Mouse (Mus musculus): Measurements from ENCODE around the gene Crim1. TPM values are rescaled to one million over a fixed set of nuclear protein-coding genes. Genes with fewer than 3 reads are reported as not detected.

The Crim1 gene
- polyA plus RNA-seq, 1 experiment from 2014 or later, result 9.4 TPM

DNA sequence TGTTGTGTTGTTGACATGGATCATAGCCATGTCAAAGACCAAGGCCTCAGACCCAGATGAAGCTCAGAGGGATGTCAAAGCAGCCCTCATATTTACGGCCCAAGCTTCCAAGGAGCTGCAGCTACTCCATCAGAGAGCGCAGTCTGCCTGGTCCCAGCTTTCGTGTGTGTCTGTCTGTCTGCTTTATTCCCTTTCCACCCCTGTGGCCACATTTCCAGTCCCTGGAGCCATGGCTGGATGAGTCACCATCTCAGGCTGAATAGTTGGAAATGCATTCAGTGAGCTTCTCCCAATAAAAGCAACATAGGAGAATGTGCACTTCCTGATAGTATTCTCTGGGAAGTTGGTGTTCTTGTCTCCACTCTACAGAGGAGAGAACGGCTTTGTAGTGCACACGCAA, 3.9 kb upstream of the Crim1 start:
- no peak for ATAC-seq (ENCODE audit: low FRiP score, low TSS enrichment)
- H3K27ac ChIP-seq (ENCODE audit: low read depth, low read length), result no peak overlapping the region
- no peaks in the 10 kb centered on the region for H3K36me3 ChIP-seq (ENCODE audit: control insufficient read depth, insufficient read depth, low read length)
- no peak overlapping the region for H3K9ac ChIP-seq (ENCODE audit: low read depth, low read length)
- WGBS, result 91% methylated on average over 5 of the region's 5 CpGs
- H3K9me3 ChIP-seq (ENCODE audit: control insufficient read depth, low read length), result no peaks in the 10 kb centered on the region
- H3K4me2 ChIP-seq (replicated peaks; ENCODE audit: low read depth, low read length), result no peak overlapping the region
- no peaks in the 10 kb centered on the region for H3K27me3 ChIP-seq (ENCODE audit: control insufficient read depth, insufficient read depth, low read length)
- H3K4me1 ChIP-seq (ENCODE audit: control insufficient read depth, insufficient read depth, low read length), result no peaks in the 10 kb centered on the region; the same call in 1 of the 2 replicates
- H3K4me3 ChIP-seq (ENCODE audit: low read length), result no peak overlapping the region

DNA sequence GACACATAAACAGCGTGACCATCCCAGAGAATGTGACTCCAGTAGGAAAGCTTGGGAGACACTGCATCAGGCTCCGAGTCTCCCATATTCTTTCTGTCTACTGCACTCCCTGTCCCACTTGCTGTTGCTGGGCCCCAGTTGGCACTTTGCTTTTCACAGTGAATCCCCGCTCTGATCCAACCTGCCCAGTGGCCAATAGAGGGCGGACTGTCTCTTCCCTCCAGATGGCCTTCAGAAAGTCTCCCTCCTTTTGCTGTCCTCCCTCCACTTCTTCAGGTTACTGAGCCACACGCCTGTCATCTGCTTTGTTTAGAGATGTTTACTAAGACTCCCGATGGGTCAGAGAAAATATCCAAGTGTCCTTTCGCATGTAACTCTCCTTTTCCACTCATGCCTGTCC, 2.9 kb upstream of the Crim1 start:
- no peaks in the 10 kb centered on the region for H3K9me3 ChIP-seq (ENCODE audit: control insufficient read depth, low read length)
- no peak overlapping the region for H3K27ac ChIP-seq (ENCODE audit: low read depth, low read length)
- H3K27me3 ChIP-seq (ENCODE audit: control insufficient read depth, insufficient read depth, low read length), result no peaks in the 10 kb centered on the region
- H3K4me3 ChIP-seq (ENCODE audit: low read length), result no peak overlapping the region
- WGBS, result 23% methylated on average over 7 of the region's 7 CpGs
- no peak for ATAC-seq (ENCODE audit: low FRiP score, low TSS enrichment)
- no peaks in the 10 kb centered on the region for H3K36me3 ChIP-seq (ENCODE audit: control insufficient read depth, insufficient read depth, low read length)
- H3K4me1 ChIP-seq (ENCODE audit: control insufficient read depth, insufficient read depth, low read length), result no peaks in the 10 kb centered on the region; the same call in 1 of the 2 replicates
- H3K9ac ChIP-seq (ENCODE audit: low read depth, low read length), result no peak overlapping the region
- no peak overlapping the region for H3K4me2 ChIP-seq (replicated peaks; ENCODE audit: low read depth, low read length)

DNA sequence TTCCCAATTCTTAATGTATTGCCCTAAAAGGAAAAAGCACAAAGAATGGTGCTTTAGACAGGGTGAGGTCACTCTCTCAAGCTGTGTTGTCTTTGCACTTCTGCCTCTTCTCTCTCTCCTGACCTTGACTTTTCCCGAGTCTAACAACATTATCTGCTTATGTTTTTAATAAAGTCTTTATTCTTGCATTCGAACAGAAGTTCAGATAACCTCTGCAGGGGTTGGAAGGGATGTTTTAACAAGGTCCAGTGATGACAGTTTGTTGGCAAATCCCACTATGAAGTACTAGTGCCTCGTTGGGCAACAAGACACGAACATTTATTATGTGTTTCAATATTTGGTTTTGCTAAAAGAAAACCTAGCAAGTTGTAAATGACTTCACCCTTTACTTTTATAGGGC, 1.9 kb upstream of the Crim1 start:
- Histone ChIP-seq H3K36me3 (ENCODE audit: control insufficient read depth, insufficient read depth, low read length) (no peaks in the 10 kb centered on the region), H3K4me2 (replicated peaks; ENCODE audit: low read depth, low read length) (no peak overlapping the region), H3K9ac (ENCODE audit: low read depth, low read length) (no peak overlapping the region), H3K27me3 (ENCODE audit: control insufficient read depth, insufficient read depth, low read length) (no peaks in the 10 kb centered on the region), H3K9me3 (ENCODE audit: control insufficient read depth, low read length) (no peaks in the 10 kb centered on the region), H3K27ac (ENCODE audit: low read depth, low read length) (no peak overlapping the region), H3K4me3 (ENCODE audit: low read length) (no peak overlapping the region), H3K4me1 (ENCODE audit: control insufficient read depth, insufficient read depth, low read length) (peaks cover 9% of the 10 kb centered on the region)
- WGBS, result 55% methylated on average over 4 of the region's 4 CpGs
- ATAC-seq (ENCODE audit: low FRiP score, low TSS enrichment), result no peak

- ATAC-seq (ENCODE audit: low FRiP score, low TSS enrichment), result no peak
- H3K9ac ChIP-seq (ENCODE audit: low read depth, low read length), result no peak overlapping the region
- H3K9me3 ChIP-seq (ENCODE audit: control insufficient read depth, low read length), result no peaks in the 10 kb centered on the region
- no peaks in the 10 kb centered on the region for H3K36me3 ChIP-seq (ENCODE audit: control insufficient read depth, insufficient read depth, low read length)
- 10% methylated on average over 4 of the region's 4 CpGs for WGBS
- H3K4me1 ChIP-seq (ENCODE audit: control insufficient read depth, insufficient read depth, low read length), result peaks cover 9% of the 10 kb centered on the region
- H3K27me3 ChIP-seq (ENCODE audit: control insufficient read depth, insufficient read depth, low read length), result no peaks in the 10 kb centered on the region
- H3K27ac ChIP-seq (ENCODE audit: low read depth, low read length), result no peak overlapping the region
- peak overlapping the region; percentile 98 for H3K4me2 ChIP-seq (replicated peaks; ENCODE audit: low read depth, low read length)
- H3K4me3 ChIP-seq (ENCODE audit: low read length), result peak overlapping the region; percentile 80; the same call in 1 of the 2 replicates
These were observed 1.2 kb upstream of the Crim1 start for GRCm38 (mm10) chr17:78198820-78199219.

DNA sequence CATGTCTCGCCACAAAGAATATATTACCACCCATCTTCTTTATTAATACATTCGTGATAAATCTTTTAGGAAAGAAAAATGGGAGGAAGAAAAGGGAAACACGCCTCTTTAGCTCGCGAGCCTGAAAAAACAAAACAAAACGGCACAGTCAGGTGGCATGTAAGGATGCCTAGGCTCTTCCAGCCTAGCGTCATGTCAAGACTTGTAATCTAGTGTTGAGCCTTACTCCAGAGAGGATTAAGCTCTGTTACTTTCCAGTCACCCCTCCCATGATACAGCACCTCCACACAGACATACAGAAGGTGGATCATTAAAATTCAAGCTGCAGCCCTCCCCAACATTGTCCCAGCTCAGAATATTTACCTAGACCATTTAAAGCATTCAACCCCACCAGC, 820 bp upstream of the Crim1 start:
- Histone ChIP-seq H3K9me3 (ENCODE audit: control insufficient read depth, low read length) (no peaks in the 10 kb centered on the region), H3K27me3 (ENCODE audit: control insufficient read depth, insufficient read depth, low read length) (no peaks in the 10 kb centered on the region), H3K27ac (ENCODE audit: low read depth, low read length) (no peak overlapping the region), H3K9ac (ENCODE audit: low read depth, low read length) (peak overlapping the region; percentile 89; the same call in 1 of the 2 replicates), H3K4me2 (replicated peaks; ENCODE audit: low read depth, low read length) (peak overlapping the region; percentile 98), H3K4me1 (ENCODE audit: control insufficient read depth, insufficient read depth, low read length) (peaks cover 9% of the 10 kb centered on the region), H3K36me3 (ENCODE audit: control insufficient read depth, insufficient read depth, low read length) (no peaks in the 10 kb centered on the region), H3K4me3 (ENCODE audit: low read length) (peak overlapping the region; percentile 80)
- 7% methylated on average over 7 of the region's 7 CpGs for WGBS
- ATAC-seq (ENCODE audit: low FRiP score, low TSS enrichment), result no peak

GRCm38 (mm10) chr17:78200561-78201220, 643 bp downstream of the Crim1 start:
- peak overlapping the region; percentile 89 for H3K9ac ChIP-seq (ENCODE audit: low read depth, low read length)
- no peaks in the 10 kb centered on the region for H3K9me3 ChIP-seq (ENCODE audit: control insufficient read depth, low read length)
- H3K4me1 ChIP-seq (ENCODE audit: control insufficient read depth, insufficient read depth, low read length), result peaks cover 9% of the 10 kb centered on the region
- peak overlapping the region; percentile 98 for H3K4me2 ChIP-seq (replicated peaks; ENCODE audit: low read depth, low read length)
- WGBS, result under 1% methylated on average over 46 of the region's 73 CpGs
- peak overlapping the region; percentile 80 for H3K4me3 ChIP-seq (ENCODE audit: low read length)
- peak; percentile 54 for ATAC-seq (ENCODE audit: low FRiP score, low TSS enrichment)
- H3K27me3 ChIP-seq (ENCODE audit: control insufficient read depth, insufficient read depth, low read length), result no peaks in the 10 kb centered on the region
- H3K36me3 ChIP-seq (ENCODE audit: control insufficient read depth, insufficient read depth, low read length), result no peaks in the 10 kb centered on the region
- peak overlapping the region; percentile 95 for H3K27ac ChIP-seq (ENCODE audit: low read depth, low read length)

GRCm38 (mm10) chr17:78201221-78202058, 1.4 kb downstream of the Crim1 start:
- ATAC-seq (ENCODE audit: low FRiP score, low TSS enrichment), result peak; percentile 41
- H3K27ac ChIP-seq (ENCODE audit: low read depth, low read length), result no peak overlapping the region
- H3K36me3 ChIP-seq (ENCODE audit: control insufficient read depth, insufficient read depth, low read length), result no peaks in the 10 kb centered on the region
- peak overlapping the region; percentile 89 for H3K9ac ChIP-seq (ENCODE audit: low read depth, low read length)
- WGBS, result under 1% methylated on average over 39 of the region's 39 CpGs
- H3K9me3 ChIP-seq (ENCODE audit: control insufficient read depth, low read length), result no peaks in the 10 kb centered on the region
- peak overlapping the region; percentile 80 for H3K4me3 ChIP-seq (ENCODE audit: low read length)
- no peaks in the 10 kb centered on the region for H3K27me3 ChIP-seq (ENCODE audit: control insufficient read depth, insufficient read depth, low read length)
- peaks cover 14% of the 10 kb centered on the region for H3K4me1 ChIP-seq (ENCODE audit: control insufficient read depth, insufficient read depth, low read length)
- peak overlapping the region; percentile 98 for H3K4me2 ChIP-seq (replicated peaks; ENCODE audit: low read depth, low read length)

DNA sequence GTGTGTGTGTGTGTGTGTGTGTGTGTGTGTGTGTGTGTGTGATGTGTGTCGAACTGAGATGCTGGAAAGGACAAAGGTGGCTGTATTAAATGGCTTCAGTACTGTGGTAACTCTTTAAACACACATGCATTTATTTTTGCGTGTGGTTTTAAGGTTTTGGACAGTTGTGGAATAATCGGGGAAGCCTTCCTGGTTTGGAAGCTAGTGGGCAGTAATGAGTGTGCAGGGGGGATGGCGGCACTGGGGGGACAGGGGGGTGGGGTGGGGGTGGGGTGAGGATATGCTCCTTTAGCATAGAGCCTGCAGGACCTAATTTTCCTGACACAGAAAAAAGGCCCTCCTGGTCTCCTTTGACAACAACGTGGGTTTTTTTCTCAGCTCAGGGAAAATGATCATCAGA, 2.2 kb downstream of the Crim1 start:
- Histone ChIP-seq H3K9ac (ENCODE audit: low read depth, low read length) (peak overlapping the region; percentile 89; the same call in 1 of the 2 replicates), H3K4me2 (replicated peaks; ENCODE audit: low read depth, low read length) (peak overlapping the region; percentile 98), H3K27ac (ENCODE audit: low read depth, low read length) (no peak overlapping the region), H3K4me1 (ENCODE audit: control insufficient read depth, insufficient read depth, low read length) (peaks cover 18% of the 10 kb centered on the region), H3K36me3 (ENCODE audit: control insufficient read depth, insufficient read depth, low read length) (no peaks in the 10 kb centered on the region), H3K4me3 (ENCODE audit: low read length) (peak overlapping the region; percentile 80), H3K27me3 (ENCODE audit: control insufficient read depth, insufficient read depth, low read length) (no peaks in the 10 kb centered on the region), H3K9me3 (ENCODE audit: control insufficient read depth, low read length) (no peaks in the 10 kb centered on the region)
- 8% methylated on average over 5 of the region's 5 CpGs for WGBS
- no peak for ATAC-seq (ENCODE audit: low FRiP score, low TSS enrichment)

- ATAC-seq (ENCODE audit: low FRiP score, low TSS enrichment), result no peak
- H3K9ac ChIP-seq (ENCODE audit: low read depth, low read length), result no peak overlapping the region
- 36% methylated on average over 3 of the region's 3 CpGs for WGBS
- H3K4me2 ChIP-seq (replicated peaks; ENCODE audit: low read depth, low read length), result peak overlapping the region; percentile 98
- peak overlapping the region; percentile 80 for H3K4me3 ChIP-seq (ENCODE audit: low read length)
- peaks cover 18% of the 10 kb centered on the region for H3K4me1 ChIP-seq (ENCODE audit: control insufficient read depth, insufficient read depth, low read length)
- no peaks in the 10 kb centered on the region for H3K27me3 ChIP-seq (ENCODE audit: control insufficient read depth, insufficient read depth, low read length)
- no peaks in the 10 kb centered on the region for H3K36me3 ChIP-seq (ENCODE audit: control insufficient read depth, insufficient read depth, low read length)
- no peak overlapping the region for H3K27ac ChIP-seq (ENCODE audit: low read depth, low read length)
- no peaks in the 10 kb centered on the region for H3K9me3 ChIP-seq (ENCODE audit: control insufficient read depth, low read length)
These were observed 2.7 kb downstream of the Crim1 start for GRCm38 (mm10) chr17:78202756-78203155.
